18 mouse cellular contexts compared by ENCODE assay signal in genomic region chr10:61261229-61262156, GRCm38 (mm10). TPM values are rescaled to one million over a fixed set of nuclear protein-coding genes. Genes with fewer than 3 reads are reported as not detected.
DNase-seq lines count a peak whose midpoint lies in the region; ATAC-seq and TF ChIP-seq lines count a peak whose summit lies in the region.
"Had no signal": no experiment of that assay in that cellular context is flagged by ENCODE, and none has a peak within 500 bp of the region (broad histone marks: within the 10 kb centered on the region; RNA-seq: fewer than 3 reads in every experiment).

No protein-coding gene starts in this region.

- H3K4me3 ChIP-seq in embryonic facial prominence, embryonic 15.5 days (replicated peaks): no peak overlapping the region
- no peak overlapping the region for H3K4me3 ChIP-seq in embryonic facial prominence, embryonic 10.5 days
- H3K4me3 ChIP-seq in left cerebral cortex, adult 2 months: no peak overlapping the region
- no peak overlapping the region for H3K4me3 ChIP-seq in spleen, adult 2 months (ENCODE audit: extremely low read depth, insufficient read depth, insufficient read length)
- H3K4me3 ChIP-seq: heart, embryonic 12.5 days; liver, embryonic 15.5 days; megakaryocyte, embryonic 14.5 days had no signal

- H3K36me3 ChIP-seq in embryonic facial prominence, embryonic 15.5 days: no peaks in the 10 kb centered on the region
- no peaks in the 10 kb centered on the region for H3K36me3 ChIP-seq in embryonic facial prominence, embryonic 10.5 days (replicated peaks)
- no peaks in the 10 kb centered on the region for H3K36me3 ChIP-seq in spleen, adult 2 months (ENCODE audit: control insufficient read depth, insufficient read depth, low read length)
- H3K36me3 ChIP-seq: heart, embryonic 12.5 days; liver, embryonic 15.5 days had no signal

- H3K27me3 ChIP-seq in embryonic facial prominence, embryonic 15.5 days: no peaks in the 10 kb centered on the region
- H3K27me3 ChIP-seq in embryonic facial prominence, embryonic 10.5 days (replicated peaks; ENCODE audit: low read depth, poor library complexity, severe bottlenecking): no peaks in the 10 kb centered on the region
- H3K27me3 ChIP-seq in spleen, adult 2 months (ENCODE audit: control insufficient read depth, insufficient read depth, low read length): no peaks in the 10 kb centered on the region
- H3K27me3 ChIP-seq: heart, embryonic 12.5 days; liver, embryonic 15.5 days had no signal

- H3K4me1 ChIP-seq in embryonic facial prominence, embryonic 15.5 days: peaks cover 13% of the 10 kb centered on the region
- no peaks in the 10 kb centered on the region for H3K4me1 ChIP-seq in embryonic facial prominence, embryonic 10.5 days
- H3K4me1 ChIP-seq in spleen, adult 2 months (ENCODE audit: control insufficient read depth, insufficient read depth, insufficient read length): no peaks in the 10 kb centered on the region
- H3K4me1 ChIP-seq: liver, embryonic 15.5 days had no signal

- ATAC-seq in embryonic facial prominence, embryonic 15.5 days (ENCODE audit: insufficient number of reproducible peaks, low FRiP score, low TSS enrichment, low read depth): 0 out of 2 replicates have a peak, but pooled peaks have one; percentile 62
- ATAC-seq: intestine, postnatal 0 days had no signal

- H3K27ac ChIP-seq in embryonic facial prominence, embryonic 15.5 days (replicated peaks): peak overlapping the region; percentile 25; the same call in 1 of the 2 replicates
- H3K27ac ChIP-seq in embryonic facial prominence, embryonic 10.5 days (replicated peaks): no peak overlapping the region
- no peak overlapping the region for H3K27ac ChIP-seq in left cerebral cortex, adult 2 months
- peak overlapping the region; percentile 55; the same call in 1 of the 2 replicates for H3K27ac ChIP-seq in spleen, adult 2 months (ENCODE audit: insufficient read depth, low read length)
- H3K27ac ChIP-seq: liver, embryonic 15.5 days had no signal

- no peak for TF ChIP-seq POLR2A in spleen, adult 2 months (IDR thresholded peaks at IDR 0.05; ENCODE audit: low read depth, low read length)

- no peaks in the 10 kb centered on the region for H3K9me3 ChIP-seq in embryonic facial prominence, embryonic 15.5 days (replicated peaks)
- H3K9me3 ChIP-seq in embryonic facial prominence, embryonic 10.5 days: no peaks in the 10 kb centered on the region; the same call in 1 of the 2 replicates
- H3K9me3 ChIP-seq: liver, embryonic 15.5 days had no signal

- WGBS in embryonic facial prominence, embryonic 15.5 days: 60% methylated on average over 13 of the region's 13 CpGs
- 72% methylated on average over 13 of the region's 13 CpGs for WGBS in embryonic facial prominence, embryonic 10.5 days
- WGBS in spleen, adult 2 months: 47% methylated on average over 13 of the region's 13 CpGs

- DNase-seq in embryonic facial prominence, embryonic 10.5 days (ENCODE audit: low spot score): no peak
- peak; percentile 93 for DNase-seq in left cerebral cortex, postnatal 4 days
- no peak for DNase-seq in left cerebral cortex, adult 2 months (ENCODE audit: extremely low spot score in 1 of 2, low spot score in 2 of 2)
- no peak for DNase-seq in spleen, adult 2 months (ENCODE audit: low read depth in 1 of 2, low spot score in 2 of 2)
- DNase-seq in spleen, postnatal 36 days (ENCODE audit: low spot score in 2 of 2): no peak
- no peak for DNase-seq in urinary bladder, adult 18-20 months (ENCODE audit: low spot score in 2 of 2)
- no peak for DNase-seq in retina, embryonic 14.5 days (ENCODE audit: low spot score)
- DNase-seq: B cell, adult 2 months; kidney, postnatal 14 days; right cerebral cortex, postnatal 14 days; thymus, adult 18-20 months had no signal

- H3K9ac ChIP-seq in embryonic facial prominence, embryonic 15.5 days: no peak overlapping the region
- H3K9ac ChIP-seq: heart, embryonic 12.5 days; liver, embryonic 15.5 days had no signal

- intact Hi-C loops in left cerebral cortex, postnatal 4 days (cut with DNase I): no loop called here
- intact Hi-C loops in left cerebral cortex, adult 2 months (cut with DNase I): no loop called here

- no peak overlapping the region for H3K4me2 ChIP-seq in embryonic facial prominence, embryonic 15.5 days (replicated peaks)
- H3K4me2 ChIP-seq: heart, embryonic 12.5 days; liver, embryonic 15.5 days had no signal

- no peak for TF ChIP-seq CTCF in left cerebral cortex, adult 2 months (IDR thresholded peaks at IDR 0.05)
- TF ChIP-seq CTCF in spleen, adult 2 months (IDR thresholded peaks at IDR 0.05; ENCODE audit: extremely low read depth, insufficient read depth, insufficient read length, insufficient replicate concordance): no peak

RNA-seq across cellular contexts. Expression of gene Adamts14, which starts 11.7 kb away (rescaled TPM):
- polyA plus RNA-seq in embryonic facial prominence, embryonic 15.5 days (2015; fragmentation: Nextera tagmentation; extraction: Ambion mirVana): 6.1 and 8.0 TPM in 2 replicates
- 0.40 and 0.42 TPM in 2 replicates for polyA plus RNA-seq in embryonic facial prominence, embryonic 10.5 days (2016; fragmentation: Nextera tagmentation; extraction: Ambion mirVana)
- total RNA-seq in left cerebral cortex, postnatal 4 days (2021): 1 to 10 TPM; 1.0 to 1.5 TPM
- total RNA-seq in left cerebral cortex, adult 2 months (2021): under 1 TPM; 0.20 to 0.30 TPM
- 6.9 and 7.0 TPM in 2 replicates for polyA plus RNA-seq in spleen, adult 2 months (2012; rRNA removed)

RNA-seq across cellular contexts. Expression of gene Prf1, which starts 36.1 kb away (rescaled TPM):
- 0.08 TPM in 1 of 2 replicates, not detected in the other for polyA plus RNA-seq in embryonic facial prominence, embryonic 15.5 days (2015; fragmentation: Nextera tagmentation; extraction: Ambion mirVana)
- not detected in 2 replicates for polyA plus RNA-seq in embryonic facial prominence, embryonic 10.5 days (2016; fragmentation: Nextera tagmentation; extraction: Ambion mirVana)
- not detected for total RNA-seq in left cerebral cortex, postnatal 4 days (2021)
- total RNA-seq in left cerebral cortex, adult 2 months (2021): not detected
- polyA plus RNA-seq in spleen, adult 2 months (2012; rRNA removed): 16.2 and 17.4 TPM in 2 replicates
- polyA plus RNA-seq: embryonic facial prominence, embryonic 11.5 days; heart, embryonic 12.5 days; intestine, postnatal 0 days; limb, embryonic 11.5 days had no signal

Comparison
In these comparisons a context has a peak if more than half of its experiments do, and no peak if none do; other contexts are left out.
1. H3K27ac ChIP-seq: peak in embryonic facial prominence, embryonic 15.5 days (single experiment) and spleen, adult 2 months (single experiment); none in embryonic facial prominence, embryonic 10.5 days (single experiment) and left cerebral cortex, adult 2 months (single experiment).
2. RNA of gene Prf1, which starts 36.1 kb away (polyA plus RNA-seq): 16.2 to 17.4 TPM in spleen, adult 2 months; 0.08 TPM in embryonic facial prominence, embryonic 15.5 days and not detected in embryonic facial prominence, embryonic 10.5 days; every median in the first group is over 10 times any median in the second.